Mouse (Mus musculus) kidney, postnatal 10 days (tissue): Measurements from ENCODE around the gene Togaram2.

Experiments
- DNase-seq: peaks from one replicate; pipeline ENCODE4 v3.0.0; 2021; ENCODE audit warnings: mixed read lengths

Gene Togaram2

DNA sequence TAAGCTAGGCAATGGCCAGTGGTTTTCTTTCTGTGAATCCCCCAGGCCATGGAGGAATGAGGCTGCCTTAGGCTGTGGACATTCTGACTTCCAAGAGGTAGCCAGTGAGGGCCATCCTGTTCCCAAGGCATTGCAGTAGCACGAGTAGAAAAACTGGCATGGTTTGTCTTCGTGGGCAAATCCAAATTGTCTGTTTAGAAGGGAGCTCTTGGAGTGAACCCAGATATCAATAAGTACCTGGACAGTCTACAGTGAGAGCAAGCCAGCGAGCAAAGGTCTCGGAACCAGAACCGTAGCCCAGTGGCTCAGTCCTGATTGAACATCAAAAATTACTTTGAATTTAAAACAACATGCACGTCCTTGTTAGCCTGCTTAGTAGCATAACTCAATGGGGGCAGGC lies 10.2 kb downstream of the Togaram2 start:
- DNase-seq = no peak

DNA sequence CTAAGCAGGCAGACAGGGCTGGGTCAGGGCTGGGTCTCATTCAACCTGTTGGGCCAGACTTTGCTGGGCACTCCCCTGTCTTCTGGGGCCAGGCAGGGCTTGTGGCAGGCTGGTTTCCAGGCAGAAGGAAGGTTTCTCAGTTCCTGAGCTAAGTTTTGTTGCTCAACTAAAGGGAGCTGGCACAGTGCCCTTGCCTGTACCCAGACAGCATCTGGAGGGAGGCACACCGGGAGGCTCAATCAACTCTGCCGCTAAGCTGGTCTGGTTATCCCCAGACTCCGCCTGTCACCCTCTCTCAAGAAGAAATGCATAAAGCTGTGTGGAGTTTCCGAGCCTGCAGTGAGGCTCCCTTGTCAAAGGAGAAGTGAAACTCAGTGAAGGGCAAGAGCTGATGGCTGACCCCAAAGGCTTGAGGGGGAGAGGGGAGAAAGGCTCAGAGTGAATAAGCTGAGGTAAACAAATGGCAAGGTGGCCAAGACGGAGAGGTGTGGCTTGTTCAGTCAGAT lies 11.1 kb downstream of the Togaram2 start:
- DNase-seq = peak; percentile 33

DNA sequence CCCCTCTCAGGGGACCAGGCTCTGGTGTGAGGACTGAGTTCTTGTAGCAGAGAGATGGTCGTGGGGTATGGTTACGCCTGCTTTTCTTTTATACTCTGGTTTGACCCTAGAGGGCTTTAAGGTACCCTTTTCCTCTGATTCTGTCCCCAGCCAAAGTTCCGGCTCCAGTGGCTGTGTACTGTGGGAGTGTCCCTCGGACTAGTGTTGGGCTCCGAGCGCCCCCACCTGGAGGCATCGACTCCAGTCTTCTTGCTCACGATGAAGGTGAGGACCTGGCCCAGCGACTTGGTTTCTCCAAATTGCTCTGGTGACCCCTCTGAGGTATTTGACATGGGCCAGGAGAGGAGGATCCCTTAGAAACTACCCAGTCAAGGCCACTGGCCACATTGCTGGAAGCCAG lies 14.4 kb downstream of the Togaram2 start:
- DNase-seq = no peak

DNA sequence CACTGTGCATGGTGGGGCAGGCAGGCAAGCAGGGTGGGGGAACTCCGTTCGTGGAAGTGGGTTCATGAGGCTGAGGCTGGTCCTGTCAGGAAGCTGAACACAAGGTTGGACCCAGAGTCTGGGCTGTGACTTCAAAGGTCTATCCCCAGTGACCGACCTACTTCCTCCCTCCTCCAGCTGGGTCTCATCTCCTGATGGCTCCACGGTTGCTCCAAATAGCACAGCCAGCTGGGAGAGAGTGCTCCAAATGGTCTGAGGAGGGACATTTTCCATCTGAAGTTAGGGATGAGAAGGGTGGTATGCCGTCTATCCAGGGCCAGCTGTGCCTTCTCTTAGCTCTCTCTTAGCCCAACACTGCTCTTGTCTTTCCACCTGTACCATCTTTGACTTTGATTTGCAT lies 16.8 kb downstream of the Togaram2 start:
- DNase-seq = peak; percentile 80

DNA sequence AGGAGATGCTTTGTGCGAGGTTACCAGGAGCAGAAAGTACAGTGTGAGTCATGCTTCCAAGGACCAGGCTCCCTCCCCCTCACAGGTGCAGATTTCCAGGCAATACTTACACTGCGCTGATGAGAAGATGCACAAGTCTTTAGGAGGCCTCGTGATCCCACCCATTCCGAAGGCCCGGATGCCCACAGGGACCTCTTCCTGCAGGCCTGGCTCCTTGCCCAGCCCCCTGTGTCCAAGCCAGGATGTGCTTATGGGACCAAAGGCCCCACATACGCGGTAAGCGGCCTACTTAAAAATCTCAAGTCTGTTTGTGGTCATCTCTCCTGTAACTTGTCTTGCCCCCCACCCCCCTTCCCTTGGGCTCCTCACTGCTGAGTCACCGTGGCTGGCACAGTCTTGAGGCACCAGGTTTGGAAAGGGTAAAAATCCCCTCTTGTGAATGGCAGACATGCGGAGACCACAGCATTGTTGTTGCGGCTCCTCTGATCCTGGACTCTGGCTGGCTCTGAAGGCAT lies 18.4 kb downstream of the Togaram2 start:
- peak; percentile 63 for DNase-seq

DNA sequence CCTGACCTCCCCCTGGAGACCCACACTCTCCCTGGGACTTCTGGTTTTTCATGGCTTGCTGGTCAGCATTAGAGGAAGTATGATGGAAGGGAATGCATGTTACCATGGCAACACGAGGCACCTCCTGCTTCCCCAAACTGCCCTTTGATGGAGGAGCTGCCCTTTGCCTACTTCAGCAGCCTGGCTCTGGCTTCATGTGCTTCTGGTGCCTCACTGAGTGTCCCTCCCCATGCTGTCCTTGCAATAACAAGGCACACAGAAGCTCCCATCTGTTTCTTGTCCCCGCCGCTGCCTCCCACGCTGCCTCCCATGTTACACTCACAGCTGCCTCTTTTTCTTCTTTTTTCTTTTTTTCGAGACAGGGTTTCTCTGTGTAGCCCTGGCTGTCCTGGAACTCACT lies 20.3 kb downstream of the Togaram2 start:
- DNase-seq = peak; percentile 76

DNA sequence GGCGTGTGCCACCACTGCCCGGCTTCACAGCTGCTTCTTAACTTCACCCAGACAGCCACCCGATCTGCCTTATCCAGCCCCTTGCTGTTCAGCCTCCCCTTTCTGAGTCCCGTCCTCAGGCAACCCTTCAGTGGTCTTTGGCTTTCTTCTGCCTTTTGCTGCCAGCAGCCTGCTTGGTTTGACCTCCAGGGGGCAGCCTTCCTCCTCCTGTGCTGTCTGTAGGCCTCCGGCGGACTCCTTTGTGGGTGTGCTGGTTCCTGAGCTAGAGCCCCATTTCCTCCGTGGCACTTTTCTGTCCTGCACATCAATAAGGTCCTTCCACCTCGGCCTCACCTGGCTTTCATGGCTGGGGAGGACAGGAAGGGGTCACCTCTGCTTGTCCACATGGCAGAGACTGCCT lies 20.7 kb downstream of the Togaram2 start:
- peak; percentile 52 for DNase-seq

DNA sequence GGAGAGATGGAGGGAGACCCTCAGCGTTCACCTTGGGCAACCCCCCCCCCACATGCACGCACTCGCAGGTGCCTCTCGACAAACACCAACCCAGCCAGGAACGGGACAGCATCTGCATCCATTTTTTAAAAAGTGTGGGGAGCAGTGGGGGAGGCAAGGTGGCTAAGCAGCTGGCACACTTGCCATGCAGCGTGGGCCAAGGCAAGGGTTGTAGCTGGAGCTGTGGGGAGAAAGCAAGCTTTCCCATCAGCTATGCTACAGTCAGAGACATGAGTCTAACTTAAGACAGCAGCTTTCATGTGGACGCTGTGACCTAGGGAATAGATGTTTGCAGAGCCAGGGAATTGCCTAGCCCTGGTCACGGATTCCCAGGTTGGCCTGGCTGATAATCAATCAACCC lies 22.1 kb downstream of the Togaram2 start:
- no peak for DNase-seq

DNA sequence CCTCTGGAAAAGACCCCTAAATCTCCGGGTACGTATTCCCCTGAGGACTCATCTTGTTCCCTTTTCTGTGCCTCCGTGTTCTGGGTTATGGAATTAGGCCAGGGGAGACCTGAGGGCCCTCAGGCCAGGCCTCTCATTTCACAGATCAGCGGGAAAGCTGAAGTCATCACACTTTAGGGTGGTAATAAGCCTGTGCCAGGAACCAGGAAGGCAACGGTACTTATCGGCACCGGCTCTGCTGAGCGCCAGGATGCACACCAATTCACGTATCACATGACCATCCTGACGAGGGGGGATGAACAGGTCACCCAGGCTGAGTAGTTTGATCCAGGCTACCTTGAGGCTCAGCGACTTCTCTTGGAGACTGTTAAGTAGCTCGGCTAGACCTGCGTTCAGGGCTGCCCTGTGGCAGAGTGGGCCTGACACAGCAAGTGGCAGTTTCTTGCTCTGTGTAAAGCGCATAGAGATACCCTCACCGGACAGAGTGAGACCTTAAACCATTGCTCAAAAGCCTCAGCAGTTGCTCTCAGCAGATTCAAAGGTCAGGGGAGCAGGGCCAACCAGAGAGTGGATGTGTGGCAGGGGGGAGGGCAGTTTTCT lies 22.8 kb downstream of the Togaram2 start:
- DNase-seq = no peak

DNA sequence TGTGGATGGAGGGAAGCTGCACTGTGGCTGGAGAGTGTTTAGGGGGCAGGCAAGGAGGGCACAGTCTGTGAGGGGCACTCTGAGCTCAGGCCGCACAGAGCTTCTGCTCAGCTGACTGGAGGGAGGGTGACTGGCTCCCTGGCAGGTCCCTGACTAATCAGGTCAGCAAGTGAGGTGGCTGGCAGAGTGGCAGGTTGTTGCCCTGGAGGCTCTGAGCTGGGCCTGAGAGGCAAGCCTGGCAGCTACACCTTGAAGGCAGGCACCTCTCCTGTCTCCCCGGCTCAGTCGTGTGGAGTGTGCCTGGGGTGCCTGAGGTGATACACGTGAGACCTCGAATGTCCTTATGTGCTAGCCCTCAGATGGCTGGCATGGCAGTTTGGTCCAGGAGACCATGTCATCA lies 23.3 kb downstream of the Togaram2 start:
- DNase-seq = no peak

DNA sequence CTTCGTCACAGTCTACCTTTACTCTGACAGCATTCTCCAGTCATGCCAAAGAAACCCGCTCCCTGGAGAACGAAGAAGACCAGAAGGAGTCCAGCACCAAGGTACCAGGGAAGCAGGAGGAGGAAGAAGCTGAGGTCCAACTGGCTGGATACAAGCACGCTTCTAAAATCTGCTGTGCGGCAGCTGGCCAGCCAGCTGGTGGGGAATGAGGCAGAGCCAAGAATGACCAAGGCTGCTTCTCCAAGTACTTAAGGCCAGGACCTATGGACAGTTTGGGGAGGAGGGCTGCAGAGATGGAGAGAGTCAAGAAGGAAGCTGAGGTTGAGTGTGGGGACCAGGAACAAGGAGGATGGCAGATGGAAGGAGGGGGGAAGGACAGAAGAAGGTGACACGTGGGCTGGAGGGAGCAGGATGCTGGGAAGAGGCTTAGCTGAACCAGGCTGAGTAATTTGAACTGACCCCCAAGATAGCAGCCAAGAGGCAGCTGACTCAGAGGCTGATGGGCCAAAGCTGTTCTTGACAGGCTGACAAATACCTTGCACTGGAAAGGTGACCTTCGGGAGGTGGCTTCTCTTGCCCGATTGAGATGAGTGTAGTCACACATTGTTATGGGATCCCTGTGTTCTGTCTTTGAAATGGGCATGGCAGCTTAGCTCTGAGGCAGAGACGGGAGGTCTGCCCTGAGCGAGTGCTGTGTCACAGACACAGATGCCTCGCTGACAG lies 25.0 kb downstream of the Togaram2 start:
- DNase-seq = peak; percentile 54

DNA sequence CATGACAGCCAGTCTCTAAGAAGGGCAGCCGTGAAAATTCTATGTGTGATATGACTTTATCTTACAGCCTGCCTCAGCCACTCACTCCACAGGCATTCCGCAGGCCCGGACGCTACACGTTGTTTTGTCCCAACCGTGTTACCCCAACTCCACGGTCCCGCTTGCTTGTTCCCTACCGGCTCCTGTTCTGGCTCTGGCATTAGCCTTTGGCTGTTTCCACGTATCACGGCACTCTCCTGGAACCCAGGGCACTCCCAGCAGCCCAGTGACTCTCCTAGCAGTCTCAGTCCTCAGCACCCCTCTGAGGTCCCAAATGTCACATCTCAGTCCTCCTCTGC lies 25.5 kb downstream of the Togaram2 start:
- DNase-seq = no peak

DNA sequence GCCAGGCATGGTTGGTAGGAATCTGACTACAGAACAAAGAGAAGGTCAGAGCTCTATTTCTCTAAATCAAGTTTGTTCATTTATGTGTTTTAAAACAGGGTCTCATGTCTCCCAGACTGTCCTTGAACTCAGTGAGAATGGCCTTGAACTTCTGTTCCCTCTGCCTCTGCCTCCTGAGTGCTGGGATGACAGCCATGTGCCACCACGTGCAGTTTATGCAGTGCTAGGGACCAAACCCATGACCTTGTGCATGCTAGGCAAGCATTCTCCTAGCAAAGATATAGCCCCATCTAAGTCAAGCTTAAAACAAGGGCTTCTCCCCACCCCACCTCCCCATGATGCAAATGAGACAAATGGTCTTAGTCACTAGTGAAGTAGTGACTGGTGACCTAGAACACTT lies 32.1 kb downstream of the Togaram2 start:
- DNase-seq = no peak

DNA sequence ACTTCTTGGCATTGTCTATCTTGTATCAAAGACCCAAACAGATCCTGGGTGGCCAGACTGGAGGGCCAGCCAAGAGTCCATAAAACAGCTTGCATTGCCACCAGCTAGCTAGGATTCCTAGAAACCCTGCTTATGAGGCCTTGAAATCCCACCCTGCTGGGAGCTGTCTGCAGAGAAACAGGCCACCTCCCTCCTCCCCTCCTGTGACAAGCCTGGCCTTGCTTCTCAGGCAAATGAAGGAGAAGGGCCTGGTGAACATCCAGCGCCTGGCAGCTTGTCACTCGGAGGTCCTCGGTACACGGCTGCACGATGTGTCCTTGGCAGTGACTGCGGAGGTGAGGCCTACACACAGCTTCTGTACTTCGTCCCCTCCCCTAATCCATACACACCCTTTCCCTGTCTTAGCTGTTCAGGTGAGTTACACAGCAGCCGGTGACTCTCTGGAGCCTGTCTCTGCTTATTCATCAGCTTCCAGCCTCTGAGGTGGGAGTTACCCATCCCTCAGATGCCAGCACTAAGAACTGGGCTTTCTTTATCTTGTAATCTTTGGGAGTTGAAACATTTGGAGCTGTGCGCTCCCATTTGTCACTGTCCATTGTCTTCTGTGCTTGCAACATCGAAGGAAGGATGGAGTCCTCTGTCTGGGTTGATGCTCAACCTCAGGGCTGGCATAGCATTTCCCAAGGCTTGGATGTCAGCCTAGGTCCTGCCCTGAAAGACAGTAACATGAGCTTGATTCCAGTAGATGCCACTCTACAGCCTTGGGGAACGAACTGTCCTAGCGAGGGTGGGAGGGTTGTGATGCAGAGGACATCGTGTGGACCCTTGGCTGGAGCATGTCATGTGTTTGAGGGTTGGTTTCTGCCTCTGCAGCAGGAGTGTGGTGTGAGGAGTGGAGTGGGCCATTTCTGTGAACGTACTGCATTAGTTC lies 32.8 kb downstream of the Togaram2 start:
- no peak for DNase-seq

DNA sequence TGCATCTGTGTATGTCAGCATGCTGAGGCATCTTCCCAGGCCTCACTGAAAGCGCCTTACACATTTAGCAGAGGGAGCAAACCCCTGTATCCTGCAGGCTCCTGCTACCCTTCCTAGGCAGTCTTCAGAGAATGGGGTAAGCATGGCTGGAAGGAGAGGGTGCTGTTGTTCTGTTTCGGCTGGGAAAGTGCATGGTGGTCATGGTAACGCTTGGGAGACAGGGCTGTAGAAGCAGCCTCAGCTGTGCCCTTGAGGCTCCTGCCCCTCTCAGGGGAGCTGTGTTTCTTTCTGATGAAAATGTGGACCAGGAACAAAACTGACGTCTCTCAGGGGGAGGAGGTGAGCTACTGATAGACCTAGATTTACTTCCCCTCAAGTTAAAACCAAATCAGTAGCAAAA lies 34.7 kb downstream of the Togaram2 start:
- no peak for DNase-seq

DNA sequence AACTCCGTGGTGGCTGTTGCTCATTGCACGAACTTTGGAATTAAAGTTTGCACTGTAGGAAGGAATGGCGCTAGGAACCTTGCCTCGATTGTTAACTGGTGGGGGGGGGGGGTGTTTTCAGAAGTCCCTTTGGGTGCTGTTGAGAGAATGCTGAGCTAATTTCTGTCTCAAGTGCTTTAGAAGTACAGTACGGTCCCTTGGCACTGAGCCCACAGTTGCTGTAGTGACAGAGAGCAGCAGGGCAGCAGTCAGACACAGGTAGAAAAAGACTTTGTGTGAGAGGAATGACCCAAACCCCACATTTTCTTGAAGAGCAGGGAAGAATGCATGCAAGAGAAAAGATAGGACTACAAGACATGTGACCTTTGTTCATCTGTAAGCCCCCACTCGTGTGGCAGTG lies 39.2 kb downstream of the Togaram2 start:
- DNase-seq = peak; percentile 67

DNA sequence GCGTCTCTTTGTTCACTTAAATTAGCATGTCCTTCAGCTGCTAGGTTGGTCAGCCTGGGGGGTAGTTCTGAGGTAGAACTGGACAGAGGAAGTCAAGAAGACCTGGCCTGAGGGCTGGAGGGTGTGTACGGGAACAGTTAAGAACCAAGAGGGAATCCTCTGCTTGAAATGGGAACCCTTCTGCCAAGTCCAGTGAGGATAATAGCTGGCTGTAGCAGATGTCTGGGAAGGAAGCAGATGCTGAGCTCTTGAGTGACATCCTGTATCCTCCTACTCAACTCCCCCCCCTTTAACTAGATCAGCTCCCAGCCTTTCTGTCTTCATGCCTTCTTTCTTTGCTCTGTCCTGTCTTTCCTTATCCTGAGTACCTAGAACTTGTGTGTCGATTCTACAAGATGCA lies 42.0 kb downstream of the Togaram2 start:
- no peak for DNase-seq

DNA sequence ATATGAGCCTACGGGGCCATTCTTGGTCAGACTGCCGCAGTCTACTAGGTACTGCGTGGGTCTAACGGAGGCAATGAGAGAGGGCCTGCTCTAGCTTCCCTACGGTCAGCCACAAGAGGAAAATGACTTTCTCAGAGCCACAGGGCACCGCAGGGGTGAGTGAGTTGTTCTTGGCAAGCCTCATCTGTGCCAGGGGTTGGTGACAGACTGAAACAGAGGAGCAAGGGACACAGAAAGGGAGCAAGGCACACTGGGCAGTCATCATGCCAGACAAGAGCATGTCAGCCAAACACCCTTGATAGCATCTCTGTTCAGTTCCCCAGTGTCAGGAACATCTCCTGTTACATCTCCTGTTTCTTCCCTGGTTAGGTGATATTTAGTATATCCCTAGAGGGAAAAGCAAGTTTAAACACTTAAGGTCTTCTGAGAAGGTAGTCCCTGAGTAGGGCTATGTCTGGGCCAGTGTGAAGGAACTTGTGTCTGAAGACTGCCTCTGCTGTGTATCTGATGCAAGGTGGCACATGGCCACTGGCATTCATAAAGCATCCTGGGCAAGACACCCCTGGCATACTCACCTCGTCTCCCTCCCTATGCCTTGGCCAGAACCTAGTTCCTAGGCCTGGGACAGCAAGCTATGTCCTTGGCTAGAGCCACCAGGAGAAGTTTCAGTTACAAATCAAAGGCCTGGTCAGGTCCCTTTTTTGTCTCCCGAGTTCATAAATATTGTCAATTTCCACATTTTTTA lies 45.0 kb downstream of the Togaram2 start:
- DNase-seq = no peak

DNA sequence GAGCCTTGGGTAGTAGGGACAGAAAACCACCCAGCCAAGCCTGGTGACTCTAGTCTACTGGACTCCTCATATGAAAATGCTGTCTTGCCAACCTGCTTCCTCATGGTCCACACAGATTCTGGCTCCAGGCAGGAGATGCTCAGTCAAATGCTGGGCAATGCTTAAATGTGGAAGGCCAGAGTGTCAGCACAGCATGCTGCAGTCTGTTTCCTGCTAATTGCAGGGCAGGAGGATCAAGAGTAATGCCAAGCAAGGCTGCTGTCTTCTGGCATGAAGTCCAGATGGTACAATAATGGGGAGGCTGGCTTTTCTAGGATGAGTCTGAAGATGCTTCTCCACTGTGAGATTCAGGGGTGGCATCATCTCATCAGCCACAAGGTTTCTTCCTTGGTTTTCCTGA lies 47.4 kb downstream of the Togaram2 start:
- DNase-seq = no peak

DNA sequence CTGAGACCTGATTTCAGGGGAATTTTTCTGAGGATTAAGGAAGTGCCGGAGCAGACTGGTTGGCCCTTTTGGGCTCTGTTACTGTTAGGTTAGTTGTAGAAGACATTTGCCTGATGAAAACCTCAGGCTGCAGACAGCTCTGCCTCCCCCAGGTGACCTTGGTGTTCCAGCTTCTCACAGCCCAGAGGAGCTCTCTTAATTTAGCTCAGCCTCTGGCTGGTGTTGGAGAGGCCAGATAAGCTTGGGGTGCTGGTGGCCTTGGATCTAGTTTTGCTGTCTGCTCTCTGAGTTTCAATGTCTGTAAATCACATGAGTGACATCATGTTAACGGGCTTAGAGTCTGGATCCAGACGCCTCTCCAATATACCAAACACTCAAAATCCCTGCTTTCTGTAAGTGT lies 48.0 kb downstream of the Togaram2 start:
- no peak for DNase-seq

DNA sequence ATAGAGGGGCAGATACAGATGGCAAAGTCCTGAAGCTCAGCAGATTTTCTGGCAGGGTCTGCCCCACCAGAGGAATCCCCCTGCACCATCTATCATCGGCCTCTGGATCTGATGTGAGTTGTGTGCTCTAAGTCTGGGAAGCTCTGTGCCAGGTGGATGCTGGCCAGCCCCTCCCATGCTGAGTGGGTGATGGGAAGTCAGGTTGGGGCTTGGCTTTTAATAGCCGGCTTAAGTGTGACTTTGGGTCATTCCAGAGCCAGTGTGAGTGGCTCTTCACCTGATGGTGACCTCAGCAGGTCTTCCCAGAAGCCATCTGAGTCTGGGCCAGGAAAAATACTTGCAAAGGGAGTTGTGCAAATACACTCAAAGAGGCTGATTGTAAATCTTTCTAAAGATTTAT lies 57.6 kb downstream of the Togaram2 start:
- no peak for DNase-seq

DNA sequence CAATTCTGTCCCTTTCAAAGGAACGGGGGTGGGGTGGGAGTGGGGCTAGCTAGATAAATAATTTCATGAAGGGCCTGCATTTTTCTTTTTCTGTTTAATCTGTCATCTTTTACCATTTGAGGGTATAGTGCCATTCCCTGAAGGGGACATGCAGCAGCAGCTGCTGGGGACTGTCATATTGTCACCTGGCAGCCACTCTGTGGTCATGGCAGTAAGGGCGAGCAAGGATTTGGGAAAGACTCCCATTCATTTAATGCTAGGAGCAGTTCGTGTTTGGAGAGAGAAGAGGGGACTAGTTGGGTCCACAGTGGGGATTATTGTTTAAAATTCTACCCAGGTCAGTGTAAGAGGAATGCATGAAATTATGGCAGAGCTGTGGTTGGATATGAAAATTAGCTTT lies 63.4 kb downstream of the Togaram2 start:
- DNase-seq = no peak

DNA sequence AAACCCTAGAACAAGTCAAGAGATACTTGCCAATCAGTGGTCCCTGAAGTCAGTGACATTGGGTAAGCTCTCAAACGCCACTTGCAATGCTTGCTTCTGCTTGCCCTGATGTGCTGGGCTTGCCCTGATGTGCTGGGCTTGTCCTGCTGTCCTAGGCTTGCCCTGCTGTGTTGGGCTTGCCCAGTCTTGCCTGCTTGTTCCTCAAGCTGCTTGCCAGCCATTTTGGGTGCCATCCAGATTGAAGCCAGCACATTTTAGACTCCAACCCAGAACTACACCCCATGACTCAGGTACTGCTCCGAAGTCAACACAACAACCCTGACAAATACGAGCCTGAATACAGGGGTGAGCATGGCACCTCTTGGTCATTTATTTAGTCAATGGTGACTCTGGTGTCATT lies 69.1 kb downstream of the Togaram2 start:
- no peak for DNase-seq
